Mouse (Mus musculus) forebrain, embryonic 15.5 days (tissue): ENCODE measurements around the gene Gm47955. TPM values are rescaled to one million over a fixed set of nuclear protein-coding genes. Genes with fewer than 3 reads are reported as not detected.
"Not testable (repeated sequence)": the region's sequence is repeated elsewhere in the genome, so short reads cannot be mapped to it uniquely, and the experiment has no call there.

Experiments
- ATAC-seq: fragments of 200-750 bp; cut with Nextera tagmentation; replicated peaks from 2 replicates; pipeline ENCODE4 v1.8.0; 2017; ENCODE audit warnings: mild to moderate bottlenecking, moderate TSS enrichment, moderate library complexity
- H3K27ac ChIP-seq: fragments of 300-500 bp; sonication (generic); replicated peaks from 2 replicates; pipeline ENCODE4 v1.5.1; 2015; ENCODE audit warnings: mild to moderate bottlenecking, inconsistent platforms
- H3K27me3 ChIP-seq: fragments of 300-500 bp; sonication (generic); 2 replicates; pipeline ENCODE4 v1.6.1; 2015; ENCODE audit warnings: inconsistent platforms
- H3K36me3 ChIP-seq: fragments of 300-500 bp; sonication (generic); 2 replicates; pipeline ENCODE4 v1.6.1; 2015; ENCODE audit warnings: mild to moderate bottlenecking, inconsistent platforms
- H3K4me1 ChIP-seq: fragments of 300-500 bp; sonication (generic); 2 replicates; pipeline ENCODE4 v1.6.1; 2015; ENCODE audit warnings: inconsistent platforms
- H3K4me2 ChIP-seq: fragments of 300-500 bp; sonication (generic); replicated peaks from 2 replicates; pipeline ENCODE4 v1.6.1; 2015; ENCODE audit warnings: mild to moderate bottlenecking, inconsistent platforms
- H3K4me3 ChIP-seq: fragments of 300-500 bp; sonication (generic); 2 replicates; pipeline ENCODE4 v1.5.1; 2015; ENCODE audit warnings: mild to moderate bottlenecking, inconsistent platforms
- H3K9ac ChIP-seq: fragments of 300-500 bp; sonication (generic); replicated peaks from 2 replicates; pipeline ENCODE4 v1.6.1; 2015; ENCODE audit warnings: mild to moderate bottlenecking, inconsistent platforms
- H3K9me3 ChIP-seq: fragments of 300-500 bp; sonication (generic); 2 replicates; pipeline ENCODE4 v1.6.1; 2016; ENCODE audit warnings: inconsistent platforms
- WGBS: fragments of 180-500 bp; shearing (Covaris S2); methylation state at CpG from one replicate; pipeline ENCODE4 v1.1.7; 2015; ENCODE audit warnings: mixed read lengths; 5-methylcytosine and 5-hydroxymethylcytosine counted together
- polyA plus RNA-seq: library from polyadenylated mRNA; unstranded; fragments of >200 nt; fragmentation: Nextera tagmentation; extraction: Ambion mirVana; gene quantifications from 2 replicates; pipeline ENCODE4 v1.2.1, GENCODE M21; 2015

Gm47955 gene
- polyA plus RNA-seq, 1 experiment from 2014 or later, result not detected

- WGBS, result 80% methylated on average over 4 of the region's 4 CpGs
Measured at GRCm38 (mm10) chr1:82972046-82972445, 12.0 kb downstream of the Gm47955 start.

DNA sequence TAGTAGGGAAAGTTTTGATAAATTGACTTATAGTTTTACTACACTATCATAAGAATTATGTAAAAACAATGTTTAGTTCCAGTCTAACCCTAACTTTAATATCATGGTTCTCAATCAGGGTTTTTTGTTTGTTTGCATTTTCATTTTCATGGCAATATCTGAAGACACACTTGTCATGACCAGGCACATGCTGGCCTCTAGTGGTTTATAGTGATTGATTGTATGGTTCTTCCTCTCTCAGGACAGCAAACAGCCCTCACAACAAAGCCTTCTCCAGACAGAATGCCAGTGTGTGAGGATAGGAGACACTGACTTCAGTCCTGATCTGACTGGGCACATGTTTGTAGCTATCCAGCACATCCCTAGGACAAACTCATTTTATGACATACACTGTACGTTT lies 13.2 kb downstream of the Gm47955 start:
- Histone ChIP-seq H3K27ac (no peak overlapping the region), H3K9ac (no peak overlapping the region), H3K27me3 (no peaks in the 10 kb centered on the region), H3K4me1 (no peaks in the 10 kb centered on the region), H3K4me2 (no peak overlapping the region), H3K9me3 (no peaks in the 10 kb centered on the region), H3K4me3 (no peak overlapping the region), H3K36me3 (no peaks in the 10 kb centered on the region)
- 92% methylated on average over 1 of the region's 1 CpGs for WGBS
- ATAC-seq, result no peak

More at GRCm38 (mm10) chr1:82972046-82972445, 12.0 kb downstream of the Gm47955 start:
- H3K4me2 ChIP-seq, result no peak overlapping the region
- no peak overlapping the region for H3K9ac ChIP-seq
- no peaks in the 10 kb centered on the region for H3K27me3 ChIP-seq
- H3K27ac ChIP-seq, result no peak overlapping the region
- no peaks in the 10 kb centered on the region for H3K36me3 ChIP-seq
- no peaks in the 10 kb centered on the region for H3K4me1 ChIP-seq
- ATAC-seq, result no peak
- no peak overlapping the region for H3K4me3 ChIP-seq
- H3K9me3 ChIP-seq, result no peaks in the 10 kb centered on the region

GRCm38 (mm10) chr1:82973901-82974300 lies 13.8 kb downstream of the Gm47955 start:
- Histone ChIP-seq H3K4me2 (no peak overlapping the region), H3K9me3 (no peaks in the 10 kb centered on the region), H3K9ac (no peak overlapping the region), H3K36me3 (no peaks in the 10 kb centered on the region), H3K27ac (no peak overlapping the region), H3K27me3 (no peaks in the 10 kb centered on the region), H3K4me3 (no peak overlapping the region), H3K4me1 (no peaks in the 10 kb centered on the region)
- ATAC-seq, result no peak
- WGBS, result 80% methylated on average over 6 of the region's 6 CpGs

DNA sequence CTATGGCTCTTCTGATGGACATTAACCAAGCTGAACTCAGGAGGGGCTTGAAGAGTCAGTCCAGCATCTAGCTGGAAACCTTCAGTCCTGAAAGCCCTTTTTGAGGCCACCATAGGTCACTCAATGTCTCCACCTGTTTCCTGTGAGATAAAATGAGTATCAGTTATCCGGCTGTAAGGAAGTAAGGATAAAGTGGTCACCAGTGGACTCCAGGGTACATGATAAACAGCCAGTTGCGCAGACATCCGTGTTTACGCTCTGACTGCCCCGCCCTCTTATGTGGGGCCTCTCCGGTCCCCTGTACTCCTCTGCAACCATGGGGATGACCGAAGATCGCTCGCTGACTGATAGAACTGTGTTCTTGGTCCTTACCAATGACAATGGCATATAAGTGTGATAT lies 14.3 kb downstream of the Gm47955 start:
- 96% methylated on average over 9 of the region's 9 CpGs for WGBS
- Histone ChIP-seq H3K36me3 (no peaks in the 10 kb centered on the region), H3K9ac (no peak overlapping the region), H3K27me3 (no peaks in the 10 kb centered on the region), H3K9me3 (no peaks in the 10 kb centered on the region), H3K4me2 (no peak overlapping the region), H3K4me1 (no peaks in the 10 kb centered on the region), H3K27ac (no peak overlapping the region), H3K4me3 (no peak overlapping the region)
- ATAC-seq, result no peak

DNA sequence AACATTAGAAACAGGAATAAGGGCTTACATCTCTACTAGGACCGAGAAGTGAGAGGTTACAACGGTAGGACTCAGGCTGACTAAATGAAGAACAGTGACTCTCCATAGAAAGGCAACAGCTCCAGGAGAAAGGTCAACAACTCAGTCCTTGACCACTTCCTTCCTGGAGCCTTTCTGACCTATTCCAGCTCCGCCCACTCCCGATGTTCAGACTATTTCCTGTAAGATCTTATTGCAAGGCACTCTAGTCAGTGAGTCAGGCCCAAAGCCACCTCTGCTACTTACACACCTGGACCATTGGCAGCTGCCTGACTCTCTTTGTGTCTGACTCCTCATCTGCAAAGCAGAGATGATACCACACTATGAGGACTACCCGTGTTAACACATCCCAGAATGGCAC lies 15.7 kb downstream of the Gm47955 start:
- no peak overlapping the region for H3K9ac ChIP-seq
- no peak overlapping the region for H3K27ac ChIP-seq
- ATAC-seq, result no peak
- no peak overlapping the region for H3K4me2 ChIP-seq
- H3K36me3 ChIP-seq, result no peaks in the 10 kb centered on the region
- H3K27me3 ChIP-seq, result no peaks in the 10 kb centered on the region
- WGBS, result 86% methylated on average over 5 of the region's 5 CpGs
- no peaks in the 10 kb centered on the region for H3K4me1 ChIP-seq
- H3K4me3 ChIP-seq, result no peak overlapping the region
- no peaks in the 10 kb centered on the region for H3K9me3 ChIP-seq

DNA sequence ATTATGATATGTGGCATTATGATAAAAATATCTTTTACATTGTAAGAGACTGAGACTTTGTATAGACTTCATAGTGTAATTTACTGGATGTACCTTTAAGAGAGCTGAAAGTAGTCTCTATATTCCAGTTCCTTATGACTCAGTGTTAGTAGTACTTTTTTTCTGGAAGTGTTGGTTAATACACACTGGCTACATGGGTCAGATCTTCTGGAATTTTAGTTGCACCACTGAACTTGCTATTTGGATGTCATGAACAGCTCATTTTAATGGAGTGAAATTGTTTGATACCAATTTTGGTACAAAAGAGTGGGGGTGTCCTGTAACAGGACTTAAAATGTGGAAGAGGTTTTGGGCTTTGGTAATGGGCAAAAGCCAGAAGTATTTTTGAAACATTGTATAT lies 17.8 kb downstream of the Gm47955 start:
- Histone ChIP-seq H3K4me3 (no peak overlapping the region), H3K4me1 (no peaks in the 10 kb centered on the region), H3K27ac (no peak overlapping the region), H3K9ac (no peak overlapping the region), H3K36me3 (no peaks in the 10 kb centered on the region), H3K9me3 (no peaks in the 10 kb centered on the region), H3K27me3 (no peaks in the 10 kb centered on the region), H3K4me2 (no peak overlapping the region)
- no peak for ATAC-seq

DNA sequence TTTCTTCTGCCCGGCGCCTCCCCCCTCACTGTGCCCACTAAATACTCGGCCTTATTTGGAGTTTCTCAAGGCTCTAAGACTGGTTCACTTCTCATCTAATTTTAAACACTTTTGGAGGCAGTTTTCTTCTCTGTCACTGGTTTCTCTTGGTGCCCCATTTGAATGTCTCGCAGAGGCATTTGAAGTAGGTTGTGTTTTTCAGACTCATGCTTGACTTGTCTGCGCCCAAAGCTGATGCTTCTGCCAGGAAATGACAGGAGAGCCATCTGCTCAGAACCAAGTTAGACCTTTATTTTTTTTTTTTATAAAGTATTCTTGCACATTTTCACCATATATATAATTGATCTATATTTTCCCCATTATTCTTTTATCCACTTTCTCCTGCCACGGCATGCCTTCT lies 26.7 kb downstream of the Gm47955 start:
- Histone ChIP-seq H3K36me3 (no peaks in the 10 kb centered on the region), H3K4me2 (no peak overlapping the region), H3K27ac (no peak overlapping the region), H3K9ac (no peak overlapping the region), H3K27me3 (no peaks in the 10 kb centered on the region), H3K4me1 (no peaks in the 10 kb centered on the region), H3K4me3 (no peak overlapping the region), H3K9me3 (0 out of 2 replicates have a peak, but pooled peaks cover 3% of the 10 kb centered on the region)
- ATAC-seq, result no peak
- WGBS, result 90% methylated on average over 6 of the region's 6 CpGs

- Histone ChIP-seq H3K4me1 (no peaks in the 10 kb centered on the region), H3K27ac (no peak overlapping the region), H3K4me2 (no peak overlapping the region), H3K9me3 (0 out of 2 replicates have a peak, but pooled peaks cover 3% of the 10 kb centered on the region), H3K4me3 (no peak overlapping the region), H3K27me3 (no peaks in the 10 kb centered on the region), H3K9ac (no peak overlapping the region), H3K36me3 (no peaks in the 10 kb centered on the region)
- WGBS, result 37% methylated on average over 4 of the region's 4 CpGs
- peak; percentile 87 for ATAC-seq
Measured at GRCm38 (mm10) chr1:82987530-82988198, 27.6 kb downstream of the Gm47955 start.

DNA sequence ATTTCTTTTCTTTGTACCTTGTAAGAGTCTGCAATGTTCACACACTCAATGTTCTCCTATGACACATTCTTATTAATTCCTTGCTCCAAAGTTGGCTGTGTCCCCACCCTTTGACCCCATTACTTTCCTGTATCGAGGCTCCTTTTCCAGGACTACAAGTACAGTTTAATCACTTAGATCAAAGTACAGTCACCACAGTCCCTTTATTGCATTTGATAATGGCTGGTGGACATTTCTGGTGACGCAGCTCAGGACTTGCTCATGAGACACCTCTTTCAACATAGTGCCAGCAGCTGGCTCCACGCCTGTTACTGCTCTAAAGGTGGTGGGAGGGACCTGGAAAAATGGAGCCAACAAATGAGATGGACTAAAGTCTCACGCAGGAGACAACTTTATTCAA lies 31.0 kb downstream of the Gm47955 start:
- Histone ChIP-seq H3K4me3 (no peak overlapping the region), H3K36me3 (no peaks in the 10 kb centered on the region), H3K27me3 (no peaks in the 10 kb centered on the region), H3K4me2 (no peak overlapping the region), H3K9me3 (no peaks in the 10 kb centered on the region), H3K9ac (no peak overlapping the region), H3K27ac (no peak overlapping the region), H3K4me1 (no peaks in the 10 kb centered on the region)
- ATAC-seq, result no peak
- 64% methylated on average over 4 of the region's 4 CpGs for WGBS

DNA sequence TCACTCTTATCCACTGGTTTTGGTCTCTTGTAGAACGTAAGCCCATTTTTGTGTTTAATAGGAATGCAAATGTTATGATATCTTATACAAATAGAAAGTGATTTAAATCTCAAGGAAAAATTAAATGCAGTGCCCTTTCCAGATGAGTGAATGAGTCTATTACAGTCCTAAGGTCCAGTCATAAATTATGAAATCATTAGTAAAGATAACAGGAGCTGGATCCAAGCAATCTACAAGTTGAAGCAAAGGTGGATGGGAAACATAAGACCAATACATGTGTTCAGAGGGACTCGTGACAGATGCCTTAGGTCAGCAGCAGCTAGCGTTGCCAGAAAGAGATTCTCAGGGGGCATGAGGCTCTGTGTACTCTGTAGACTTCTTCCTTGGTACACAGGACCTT lies 31.5 kb downstream of the Gm47955 start:
- 88% methylated on average over 3 of the region's 3 CpGs for WGBS

GRCm38 (mm10) chr1:82992093-82992492 lies 32.0 kb downstream of the Gm47955 start:
- ATAC-seq, result no peak
- Histone ChIP-seq H3K9me3 (no peaks in the 10 kb centered on the region), H3K27ac (no peak overlapping the region), H3K4me1 (no peaks in the 10 kb centered on the region), H3K36me3 (no peaks in the 10 kb centered on the region), H3K9ac (no peak overlapping the region), H3K4me3 (no peak overlapping the region), H3K4me2 (no peak overlapping the region), H3K27me3 (no peaks in the 10 kb centered on the region)
- 88% methylated on average over 6 of the region's 6 CpGs for WGBS

More for the DNA sequence above, 31.5 kb downstream of the Gm47955 start:
- Histone ChIP-seq H3K27me3 (no peaks in the 10 kb centered on the region), H3K4me3 (no peak overlapping the region), H3K9me3 (no peaks in the 10 kb centered on the region), H3K27ac (no peak overlapping the region), H3K4me1 (no peaks in the 10 kb centered on the region), H3K36me3 (no peaks in the 10 kb centered on the region), H3K9ac (no peak overlapping the region), H3K4me2 (no peak overlapping the region)
- ATAC-seq, result no peak

GRCm38 (mm10) chr1:82993947-82994346 lies 33.9 kb downstream of the Gm47955 start:
- Histone ChIP-seq H3K27ac (no peak overlapping the region), H3K4me3 (no peak overlapping the region), H3K9me3 (no peaks in the 10 kb centered on the region), H3K4me2 (no peak overlapping the region), H3K36me3 (no peaks in the 10 kb centered on the region), H3K4me1 (no peaks in the 10 kb centered on the region), H3K27me3 (no peaks in the 10 kb centered on the region), H3K9ac (no peak overlapping the region)
- no peak for ATAC-seq
- WGBS, result 83% methylated on average over 3 of the region's 3 CpGs

- H3K27me3 ChIP-seq, H3K9me3 ChIP-seq, H3K4me2 ChIP-seq, H3K36me3 ChIP-seq, H3K4me1 ChIP-seq, H3K9ac ChIP-seq, H3K4me3 ChIP-seq, ATAC-seq, H3K27ac ChIP-seq: not testable (repeated sequence)
- 96% methylated on average over 9 of the region's 9 CpGs for WGBS
Measured at GRCm38 (mm10) chr1:83000306-83000705, 40.2 kb downstream of the Gm47955 start, which contains the start of gene Gm47959. Gene Gm47959, plus strand, starts transcription at chr1:83000548.
